Mouse (Mus musculus) lung, embryonic 15.5 days (tissue): ENCODE results near the gene Fgfr2. TPM values are rescaled to one million over a fixed set of nuclear protein-coding genes. Genes with fewer than 3 reads are reported as not detected.

Source experiments
- ATAC-seq: fragments of 200-750 bp; cut with Nextera tagmentation; 2 replicates; pipeline ENCODE4 v1.8.0; 2017; ENCODE audit warnings: moderate number of reproducible peaks, borderline replicate concordance; ENCODE audit not compliant: low FRiP score, low TSS enrichment; ENCODE audit errors: extremely low read depth
- H3K27ac ChIP-seq: fragments of 300-500 bp; sonication (generic); 2 replicates; pipeline ENCODE4 v1.5.1; 2015; ENCODE audit warnings: moderate library complexity, mild to moderate bottlenecking, inconsistent platforms
- H3K27me3 ChIP-seq: fragments of 300-500 bp; sonication (generic); 2 replicates; pipeline ENCODE4 v1.6.1; 2015; ENCODE audit warnings: inconsistent platforms
- H3K36me3 ChIP-seq: fragments of 300-500 bp; sonication (generic); 2 replicates; pipeline ENCODE4 v1.6.1; 2015; ENCODE audit warnings: inconsistent platforms
- H3K4me1 ChIP-seq: fragments of 300-500 bp; sonication (generic); 2 replicates; pipeline ENCODE4 v1.6.1; 2015; ENCODE audit warnings: inconsistent platforms
- H3K4me2 ChIP-seq: fragments of 300-500 bp; sonication (generic); 2 replicates; pipeline ENCODE4 v1.6.1; 2015; ENCODE audit warnings: inconsistent platforms, mild to moderate bottlenecking, moderate library complexity
- H3K4me3 ChIP-seq: fragments of 300-500 bp; sonication (generic); 2 replicates; pipeline ENCODE4 v1.5.1; 2015; ENCODE audit warnings: mild to moderate bottlenecking, inconsistent platforms
- H3K9ac ChIP-seq: fragments of 300-500 bp; sonication (generic); 2 replicates; pipeline ENCODE4 v1.6.1; 2015; ENCODE audit warnings: inconsistent platforms
- H3K9me3 ChIP-seq: fragments of 300-500 bp; sonication (generic); 2 replicates; pipeline ENCODE4 v1.6.1; 2016; ENCODE audit warnings: inconsistent platforms
- WGBS: fragments of 180-500 bp; shearing (Covaris S2); methylation state at CpG from one replicate; pipeline ENCODE4 v1.1.7; 2015; 5-methylcytosine and 5-hydroxymethylcytosine counted together
- polyA plus RNA-seq: library from polyadenylated mRNA; unstranded; fragments of >200 nt; fragmentation: Nextera tagmentation; extraction: Ambion mirVana; gene quantifications from 2 replicates; pipeline ENCODE4 v1.2.1, GENCODE M21; 2015

The Fgfr2 gene
- polyA plus RNA-seq, 1 experiment from 2014 or later, result 160 TPM

DNA sequence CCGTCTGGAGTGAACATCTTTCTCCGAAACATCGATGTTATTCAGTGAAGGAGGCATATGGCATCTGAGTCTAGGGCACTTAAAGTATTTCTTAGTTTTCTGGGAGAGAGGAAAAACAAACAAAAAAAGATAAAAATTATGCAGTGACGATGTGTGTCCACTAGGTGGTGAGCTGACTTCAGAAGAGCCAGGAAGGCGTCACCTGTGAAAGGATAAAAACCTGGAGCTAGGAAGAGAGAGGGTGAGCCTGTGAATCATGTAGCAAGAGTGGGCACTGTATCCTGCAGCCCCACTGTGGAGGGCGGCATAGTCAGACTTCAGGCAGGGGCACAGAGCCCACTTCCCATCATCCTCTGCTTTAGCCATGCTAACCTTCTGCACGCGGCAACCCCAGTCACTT, 2129.2 kb downstream of the Fgfr2 start:
- Histone ChIP-seq H3K27ac (no peak overlapping the region), H3K9ac (no peak overlapping the region), H3K4me3 (no peak overlapping the region), H3K9me3 (no peaks in the 10 kb centered on the region), H3K4me1 (no peaks in the 10 kb centered on the region), H3K4me2 (no peak overlapping the region), H3K36me3 (no peaks in the 10 kb centered on the region), H3K27me3 (no peaks in the 10 kb centered on the region)
- 45% methylated on average over 8 of the region's 8 CpGs for WGBS
- ATAC-seq, result no peak

DNA sequence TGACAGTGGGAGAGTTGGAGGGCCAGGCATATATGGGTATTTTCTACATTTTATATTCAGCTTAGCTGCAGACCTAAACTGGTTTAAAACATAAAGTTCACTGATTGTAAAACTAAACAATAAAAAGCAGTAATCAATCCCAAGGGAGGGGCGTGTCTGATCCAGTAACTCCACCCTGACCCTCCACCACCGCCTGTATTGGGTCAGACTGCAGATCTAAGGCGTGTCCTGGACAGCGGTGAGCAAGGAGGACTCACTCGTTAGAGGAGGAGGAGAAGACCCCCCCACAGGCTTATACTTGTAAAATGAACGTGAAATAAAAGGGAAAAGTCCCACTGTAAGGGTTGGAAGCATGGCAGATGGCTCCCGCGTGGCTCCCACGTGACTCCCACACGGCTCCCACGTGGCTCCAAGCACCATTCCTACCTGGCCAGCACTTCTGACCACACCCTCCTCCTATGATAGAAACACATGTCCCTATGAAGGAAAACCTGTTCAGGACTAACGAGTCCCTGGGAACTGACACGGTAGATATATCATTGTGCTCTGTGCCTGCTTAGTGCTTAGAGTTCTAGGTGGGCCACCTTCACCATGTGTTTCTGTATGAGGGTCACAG, 2131.9 kb downstream of the Fgfr2 start:
- no peaks in the 10 kb centered on the region for H3K36me3 ChIP-seq
- H3K4me2 ChIP-seq, result no peak overlapping the region
- no peaks in the 10 kb centered on the region for H3K27me3 ChIP-seq
- peaks cover 11% of the 10 kb centered on the region for H3K4me1 ChIP-seq
- H3K27ac ChIP-seq, result no peak overlapping the region
- 79% methylated on average over 13 of the region's 13 CpGs for WGBS
- ATAC-seq, result no peak
- H3K9me3 ChIP-seq, result no peaks in the 10 kb centered on the region
- H3K4me3 ChIP-seq, result no peak overlapping the region
- H3K9ac ChIP-seq, result no peak overlapping the region

DNA sequence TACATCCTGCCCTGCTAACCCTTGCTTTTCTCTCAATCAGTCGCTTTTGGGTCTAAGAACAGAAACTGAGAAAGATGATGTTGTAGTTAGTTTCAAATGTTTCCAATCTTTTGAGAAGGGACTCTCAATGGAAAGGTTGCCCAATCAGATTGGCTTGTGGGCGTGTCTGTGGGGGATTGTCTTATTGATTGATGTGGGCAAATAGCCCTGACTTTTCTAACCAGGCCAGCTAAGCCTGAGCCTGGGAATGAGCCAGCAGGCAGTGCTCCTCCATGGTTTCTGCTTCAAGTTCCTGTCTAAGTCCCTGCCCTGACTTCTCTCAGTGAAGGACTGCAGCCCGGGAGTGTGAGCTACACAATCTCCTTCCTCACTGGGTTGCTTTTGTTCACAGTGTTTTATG, 2133.8 kb downstream of the Fgfr2 start:
- 63% methylated on average over 3 of the region's 3 CpGs for WGBS
- peaks cover 16% of the 10 kb centered on the region for H3K4me1 ChIP-seq
- no peak overlapping the region for H3K4me3 ChIP-seq
- no peak overlapping the region for H3K9ac ChIP-seq
- no peak for ATAC-seq
- H3K36me3 ChIP-seq, result no peaks in the 10 kb centered on the region
- H3K9me3 ChIP-seq, result no peaks in the 10 kb centered on the region
- H3K27me3 ChIP-seq, result no peaks in the 10 kb centered on the region
- no peak overlapping the region for H3K4me2 ChIP-seq
- no peak overlapping the region for H3K27ac ChIP-seq

DNA sequence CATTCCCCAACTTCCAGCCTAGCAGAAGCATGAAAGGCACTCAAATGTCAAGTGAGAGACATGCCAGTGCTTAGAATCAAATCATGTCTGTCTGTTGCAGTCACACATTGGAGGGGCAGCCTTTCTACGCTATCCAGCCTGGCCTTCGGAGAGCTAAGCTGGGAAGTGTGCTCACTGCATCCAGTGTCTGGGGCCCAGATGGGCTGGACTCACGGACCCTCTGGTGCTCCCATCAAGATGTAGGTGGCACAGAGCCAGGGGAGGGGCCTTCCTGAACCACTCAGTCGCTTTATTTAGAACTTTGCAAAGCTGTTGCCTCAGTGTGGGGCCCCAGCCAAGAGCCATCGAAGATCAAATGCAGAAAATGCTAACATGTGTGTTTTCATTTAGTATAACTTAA, 2135.0 kb downstream of the Fgfr2 start:
- Histone ChIP-seq H3K9me3 (no peaks in the 10 kb centered on the region), H3K4me2 (no peak overlapping the region), H3K27ac (no peak overlapping the region), H3K4me3 (no peak overlapping the region), H3K9ac (no peak overlapping the region), H3K4me1 (peaks cover 26% of the 10 kb centered on the region), H3K36me3 (no peaks in the 10 kb centered on the region), H3K27me3 (no peaks in the 10 kb centered on the region)
- 29% methylated on average over 5 of the region's 5 CpGs for WGBS
- peak; percentile 44; the same call in 1 of the 2 replicates for ATAC-seq

DNA sequence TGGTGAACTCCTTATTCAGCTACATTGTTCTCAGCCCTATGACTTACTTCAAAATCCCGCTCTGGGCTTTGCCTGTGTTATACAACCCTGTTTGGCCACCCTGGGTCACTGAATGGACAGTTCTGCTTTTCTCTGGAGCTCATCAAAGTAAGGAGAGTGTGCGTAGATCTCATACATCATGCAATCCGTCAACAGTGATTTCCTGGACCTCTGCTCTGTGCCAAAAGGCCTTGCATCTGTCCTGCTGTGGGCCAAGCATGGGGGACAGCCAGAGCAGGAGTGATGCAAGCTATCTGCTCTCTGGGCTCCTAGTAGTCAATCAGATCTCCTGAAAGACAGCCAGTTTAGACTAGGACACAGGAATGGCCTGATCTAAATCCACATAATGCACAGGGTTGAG, 2137.4 kb downstream of the Fgfr2 start:
- Histone ChIP-seq H3K27ac (no peak overlapping the region), H3K4me3 (no peak overlapping the region)
- WGBS, result 66% methylated on average over 3 of the region's 3 CpGs

DNA sequence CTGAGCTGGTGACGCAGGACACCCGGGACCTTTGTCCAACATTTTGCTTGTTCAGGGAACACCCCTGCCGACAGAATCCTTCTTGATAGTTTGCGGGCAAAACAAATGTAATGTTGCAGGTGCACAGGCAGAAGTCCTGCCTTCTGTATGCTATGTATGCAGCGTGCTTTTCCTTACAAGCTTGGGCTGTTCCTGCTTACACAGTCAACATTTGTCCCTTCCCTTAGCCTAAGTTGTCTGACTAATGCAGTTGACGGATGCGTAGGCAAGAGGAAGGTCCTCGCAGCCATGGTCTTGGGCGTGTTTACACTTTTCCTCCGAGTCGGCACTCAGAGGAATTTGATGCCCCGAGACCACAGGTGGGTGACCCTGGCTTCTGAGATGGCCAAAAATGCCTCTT, 2138.0 kb downstream of the Fgfr2 start:
- peaks cover 42% of the 10 kb centered on the region for H3K4me1 ChIP-seq
- H3K36me3 ChIP-seq, result no peaks in the 10 kb centered on the region
- ATAC-seq, result no peak
- H3K4me3 ChIP-seq, result no peak overlapping the region
- H3K27ac ChIP-seq, result no peak overlapping the region
- H3K27me3 ChIP-seq, result no peaks in the 10 kb centered on the region
- H3K4me2 ChIP-seq, result no peak overlapping the region
- H3K9ac ChIP-seq, result no peak overlapping the region
- 51% methylated on average over 12 of the region's 12 CpGs for WGBS
- H3K9me3 ChIP-seq, result no peaks in the 10 kb centered on the region

More for the DNA sequence above, 2137.4 kb downstream of the Fgfr2 start:
- Histone ChIP-seq H3K9ac (no peak overlapping the region), H3K36me3 (no peaks in the 10 kb centered on the region), H3K9me3 (no peaks in the 10 kb centered on the region), H3K4me2 (no peak overlapping the region), H3K4me1 (peaks cover 42% of the 10 kb centered on the region), H3K27me3 (no peaks in the 10 kb centered on the region)
- ATAC-seq, result no peak

DNA sequence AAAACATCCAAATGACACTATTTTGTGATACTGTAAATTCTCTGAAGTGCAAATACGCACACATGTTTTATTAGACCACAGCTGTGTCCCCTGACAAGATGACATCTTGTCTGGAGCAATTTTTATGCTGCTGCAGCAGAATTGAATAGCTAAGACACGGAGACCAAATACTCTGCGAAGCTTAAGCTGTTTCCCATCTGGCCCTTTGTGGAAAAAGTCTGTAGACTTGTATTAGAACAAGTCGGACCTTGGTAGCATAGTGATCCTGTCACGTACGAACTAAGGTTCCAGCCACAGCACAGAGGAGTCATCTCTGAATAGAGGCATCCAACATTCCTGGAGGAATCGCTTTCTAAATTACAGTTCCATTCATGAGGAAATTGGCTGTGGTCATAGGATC, 2138.9 kb downstream of the Fgfr2 start:
- no peak overlapping the region for H3K4me3 ChIP-seq
- H3K4me2 ChIP-seq, result no peak overlapping the region
- no peak for ATAC-seq
- H3K4me1 ChIP-seq, result peaks cover 42% of the 10 kb centered on the region
- H3K9me3 ChIP-seq, result no peaks in the 10 kb centered on the region
- no peak overlapping the region for H3K27ac ChIP-seq
- 66% methylated on average over 7 of the region's 7 CpGs for WGBS
- no peaks in the 10 kb centered on the region for H3K27me3 ChIP-seq
- H3K9ac ChIP-seq, result no peak overlapping the region
- no peaks in the 10 kb centered on the region for H3K36me3 ChIP-seq

DNA sequence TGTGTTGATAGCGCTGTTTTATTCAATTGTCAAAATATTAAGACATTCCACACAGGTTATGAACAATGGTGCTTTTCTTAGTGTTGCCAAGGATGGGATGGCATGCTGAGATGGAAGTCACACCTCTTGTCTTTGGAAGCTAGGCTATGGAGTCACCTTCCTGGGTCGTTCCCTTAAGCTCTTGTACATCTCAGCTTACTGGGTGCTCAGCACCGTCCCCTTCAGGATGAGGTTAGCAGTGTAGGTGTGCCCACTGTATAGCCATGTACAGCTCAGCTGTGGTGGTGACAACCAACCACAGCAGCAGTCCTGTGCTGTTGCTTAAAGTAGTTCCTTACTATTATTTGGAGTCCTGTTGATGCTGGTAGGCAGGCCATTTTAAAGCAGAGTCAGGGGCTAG, 2140.3 kb downstream of the Fgfr2 start:
- H3K27me3 ChIP-seq, result no peaks in the 10 kb centered on the region
- H3K9ac ChIP-seq, result no peak overlapping the region
- H3K9me3 ChIP-seq, result no peaks in the 10 kb centered on the region
- no peaks in the 10 kb centered on the region for H3K36me3 ChIP-seq
- ATAC-seq, result no peak
- peaks cover 44% of the 10 kb centered on the region for H3K4me1 ChIP-seq
- H3K4me2 ChIP-seq, result no peak overlapping the region
- no peak overlapping the region for H3K4me3 ChIP-seq
- H3K27ac ChIP-seq, result peak overlapping the region; percentile 49
- 50% methylated on average over 3 of the region's 3 CpGs for WGBS

DNA sequence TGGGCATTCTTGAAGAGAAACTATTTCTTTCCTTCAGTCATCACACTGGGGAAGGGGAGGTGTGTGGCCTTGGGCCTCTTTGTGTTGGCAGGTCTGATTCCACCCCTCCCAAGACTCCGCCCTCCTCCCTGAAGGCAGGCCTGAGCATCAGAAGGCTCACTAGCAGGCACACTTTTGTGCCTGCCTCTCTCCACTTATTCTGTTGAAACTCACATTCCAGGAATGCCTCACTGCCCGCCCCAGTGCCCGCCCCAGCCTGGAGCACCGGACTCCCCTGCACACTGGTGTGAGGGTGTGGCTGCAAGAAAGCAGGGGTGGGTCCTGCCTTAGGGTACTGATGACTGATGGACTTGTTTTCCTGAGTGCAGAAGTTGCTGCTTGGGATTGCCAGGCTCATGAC, 2140.8 kb downstream of the Fgfr2 start:
- Histone ChIP-seq H3K4me3 (no peak overlapping the region), H3K27ac (peak overlapping the region; percentile 79), H3K4me1 (peaks cover 47% of the 10 kb centered on the region), H3K4me2 (no peak overlapping the region), H3K9me3 (no peaks in the 10 kb centered on the region), H3K9ac (no peak overlapping the region), H3K36me3 (no peaks in the 10 kb centered on the region), H3K27me3 (no peaks in the 10 kb centered on the region)
- WGBS, result 26% methylated on average over 4 of the region's 4 CpGs
- peak; percentile 86 for ATAC-seq

DNA sequence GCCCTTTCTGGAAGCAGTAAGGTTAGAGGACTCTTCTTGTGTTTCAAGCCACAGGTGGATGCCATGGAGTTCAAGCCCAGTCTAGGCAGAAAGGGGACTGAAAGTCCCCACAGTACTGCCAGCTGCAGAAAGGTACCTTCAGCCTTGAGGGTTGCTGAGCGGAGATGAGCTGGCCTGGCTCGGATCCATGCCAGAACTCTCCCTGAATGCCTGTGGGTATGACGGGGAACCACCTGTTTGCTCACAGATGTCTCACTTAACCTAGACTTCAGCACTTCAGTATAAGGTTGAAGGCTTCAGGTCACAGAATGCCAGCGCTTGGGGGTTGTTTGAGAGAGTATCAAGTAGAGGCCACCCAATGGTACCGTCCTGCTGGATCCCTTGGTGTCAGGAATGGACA, 2143.0 kb downstream of the Fgfr2 start:
- no peaks in the 10 kb centered on the region for H3K36me3 ChIP-seq
- H3K27ac ChIP-seq, result no peak overlapping the region
- no peak overlapping the region for H3K4me2 ChIP-seq
- no peak overlapping the region for H3K9ac ChIP-seq
- peaks cover 61% of the 10 kb centered on the region for H3K4me1 ChIP-seq
- H3K9me3 ChIP-seq, result no peaks in the 10 kb centered on the region
- no peaks in the 10 kb centered on the region for H3K27me3 ChIP-seq
- no peak for ATAC-seq
- WGBS, result 62% methylated on average over 5 of the region's 5 CpGs
- no peak overlapping the region for H3K4me3 ChIP-seq

DNA sequence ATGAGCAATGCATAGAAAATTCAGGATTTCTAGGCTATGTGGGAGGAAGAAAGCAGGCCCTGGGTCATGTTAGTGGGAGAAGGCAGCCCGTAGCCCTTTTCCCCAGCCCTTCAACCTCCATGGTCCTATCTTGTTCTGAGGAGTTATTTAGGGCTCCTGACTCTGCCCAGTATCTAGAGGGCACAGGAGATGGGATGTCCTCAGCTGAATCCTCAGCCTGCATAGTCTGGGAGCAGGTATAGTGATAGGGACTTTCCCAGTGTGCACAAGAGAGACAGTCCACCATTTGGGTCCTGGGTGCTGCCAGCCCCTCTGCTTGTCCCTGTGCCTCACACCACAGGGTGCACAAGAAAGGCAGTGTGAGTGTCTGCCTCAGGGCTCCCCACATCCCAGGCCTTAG, 2144.6 kb downstream of the Fgfr2 start:
- Histone ChIP-seq H3K4me1 (peaks cover 53% of the 10 kb centered on the region), H3K9me3 (no peaks in the 10 kb centered on the region), H3K36me3 (no peaks in the 10 kb centered on the region), H3K4me3 (no peak overlapping the region), H3K27ac (no peak overlapping the region), H3K27me3 (no peaks in the 10 kb centered on the region), H3K9ac (no peak overlapping the region), H3K4me2 (no peak overlapping the region)
- no peak for ATAC-seq
- 74% methylated on average over 1 of the region's 1 CpGs for WGBS

DNA sequence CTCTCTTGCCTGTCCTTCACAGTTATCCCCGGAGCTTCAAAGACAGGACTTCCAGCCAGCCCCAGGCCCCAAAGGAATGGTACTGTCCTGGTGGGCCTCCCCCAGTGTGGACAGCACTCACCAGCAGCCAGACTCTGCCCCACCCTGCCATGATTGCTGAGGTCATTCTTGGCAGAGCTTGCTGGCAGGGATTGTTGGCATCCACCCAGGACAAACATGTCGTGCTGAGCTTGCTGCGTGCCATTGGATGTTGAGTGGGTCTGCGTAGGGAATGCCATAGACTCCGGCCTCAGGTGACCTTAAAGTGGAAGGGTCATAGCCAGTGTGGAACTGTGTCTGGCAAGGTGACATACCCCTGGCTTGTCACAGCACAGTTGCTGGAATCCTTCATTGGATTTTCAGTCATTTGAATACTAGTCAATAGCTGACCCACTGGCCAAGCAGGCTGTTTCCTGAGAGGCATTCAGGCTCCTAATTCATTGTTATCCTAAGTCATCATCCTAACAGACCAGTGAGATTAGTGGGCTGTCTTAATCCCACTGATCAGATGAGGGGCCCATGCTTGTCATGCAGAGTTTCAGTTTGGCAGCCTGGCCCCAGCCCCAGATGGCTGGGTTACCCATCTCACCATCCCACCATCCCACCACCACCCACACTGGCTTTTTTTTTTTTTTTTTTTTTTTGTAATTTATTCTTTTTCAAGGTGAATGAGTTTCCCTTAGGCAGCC, 2145.2 kb downstream of the Fgfr2 start:
- peaks cover 48% of the 10 kb centered on the region for H3K4me1 ChIP-seq
- no peaks in the 10 kb centered on the region for H3K36me3 ChIP-seq
- H3K4me3 ChIP-seq, result no peak overlapping the region
- H3K27ac ChIP-seq, result peak overlapping the region; percentile 65
- no peaks in the 10 kb centered on the region for H3K9me3 ChIP-seq
- H3K27me3 ChIP-seq, result no peaks in the 10 kb centered on the region
- WGBS, result 5% methylated on average over 5 of the region's 5 CpGs
- no peak overlapping the region for H3K4me2 ChIP-seq
- ATAC-seq, result peak; percentile 68
- H3K9ac ChIP-seq, result no peak overlapping the region
